Mouse (Mus musculus): ENCODE measurements around the gene Styxl1. TPM values are rescaled to one million over a fixed set of nuclear protein-coding genes. Genes with fewer than 3 reads are reported as not detected.

Gene Styxl1
- polyA plus RNA-seq, 1 experiment = 81.5 TPM

GRCm38 (mm10) chr5:135742941-135743740, 35.0 kb downstream of the Styxl1 start:
- Histone ChIP-seq H3K27me3 (ENCODE audit: control insufficient read depth, insufficient read depth, low read length) (no peaks in the 10 kb centered on the region), H3K36me3 (ENCODE audit: control insufficient read depth, insufficient read depth, low read length) (no peaks in the 10 kb centered on the region; the same call in 1 of the 2 replicates), H3K27ac (ENCODE audit: control insufficient read depth, insufficient read depth, low read depth, low read length) (peak overlapping the region; percentile 3; the same call in 1 of the 2 replicates), H3K4me1 (ENCODE audit: control insufficient read depth, insufficient read depth, low read length) (peaks cover 17% of the 10 kb centered on the region), H3K4me3 (ENCODE audit: control insufficient read depth, low read depth, low read length) (peak overlapping the region; percentile 88)
- TF ChIP-seq POLR2A (IDR thresholded peaks at IDR 0.05; ENCODE audit: control insufficient read depth, low read depth, low read length) = no peak
- no peak for TF ChIP-seq CTCF (IDR thresholded peaks at IDR 0.05; ENCODE audit: control insufficient read depth, insufficient read depth, insufficient replicate concordance, low read depth, low read length)

GRCm38 (mm10) chr5:135742156-135742555, 36.0 kb downstream of the Styxl1 start:
- Histone ChIP-seq H3K27me3 (ENCODE audit: control insufficient read depth, insufficient read depth, low read length) (no peaks in the 10 kb centered on the region), H3K27ac (ENCODE audit: control insufficient read depth, insufficient read depth, low read depth, low read length) (no peak overlapping the region), H3K36me3 (ENCODE audit: control insufficient read depth, insufficient read depth, low read length) (no peaks in the 10 kb centered on the region; the same call in none of the 2 replicates), H3K4me1 (ENCODE audit: control insufficient read depth, insufficient read depth, low read length) (peaks cover 17% of the 10 kb centered on the region), H3K4me3 (ENCODE audit: control insufficient read depth, low read depth, low read length) (no peak overlapping the region)
- TF ChIP-seq CTCF (IDR thresholded peaks at IDR 0.05; ENCODE audit: control insufficient read depth, insufficient read depth, insufficient replicate concordance, low read depth, low read length) (no peak), POLR2A (IDR thresholded peaks at IDR 0.05; ENCODE audit: control insufficient read depth, low read depth, low read length) (no peak)

GRCm38 (mm10) chr5:135738266-135738665, 39.9 kb downstream of the Styxl1 start:
- TF ChIP-seq CTCF (IDR thresholded peaks at IDR 0.05; ENCODE audit: control insufficient read depth, insufficient read depth, insufficient replicate concordance, low read depth, low read length) = no peak
- no peak for TF ChIP-seq POLR2A (IDR thresholded peaks at IDR 0.05; ENCODE audit: control insufficient read depth, low read depth, low read length)
- no peaks in the 10 kb centered on the region; the same call in none of the 2 replicates for H3K36me3 ChIP-seq (ENCODE audit: control insufficient read depth, insufficient read depth, low read length)
- H3K4me1 ChIP-seq (ENCODE audit: control insufficient read depth, insufficient read depth, low read length) = peaks cover 14% of the 10 kb centered on the region
- no peaks in the 10 kb centered on the region for H3K27me3 ChIP-seq (ENCODE audit: control insufficient read depth, insufficient read depth, low read length)
- peak overlapping the region; percentile 85 for H3K4me3 ChIP-seq (ENCODE audit: control insufficient read depth, low read depth, low read length)
- H3K27ac ChIP-seq (ENCODE audit: control insufficient read depth, insufficient read depth, low read depth, low read length) = no peak overlapping the region

GRCm38 (mm10) chr5:135737154-135737553, 41.0 kb downstream of the Styxl1 start:
- TF ChIP-seq POLR2A (IDR thresholded peaks at IDR 0.05; ENCODE audit: control insufficient read depth, low read depth, low read length) = no peak
- peak; percentile 88; the same call in 1 of the 2 replicates for TF ChIP-seq CTCF (IDR thresholded peaks at IDR 0.05; ENCODE audit: control insufficient read depth, insufficient read depth, insufficient replicate concordance, low read depth, low read length)
- Histone ChIP-seq H3K27me3 (ENCODE audit: control insufficient read depth, insufficient read depth, low read length) (no peaks in the 10 kb centered on the region), H3K4me1 (ENCODE audit: control insufficient read depth, insufficient read depth, low read length) (peaks cover 9% of the 10 kb centered on the region), H3K36me3 (ENCODE audit: control insufficient read depth, insufficient read depth, low read length) (no peaks in the 10 kb centered on the region; the same call in none of the 2 replicates), H3K4me3 (ENCODE audit: control insufficient read depth, low read depth, low read length) (peak overlapping the region; percentile 85), H3K27ac (ENCODE audit: control insufficient read depth, insufficient read depth, low read depth, low read length) (peak overlapping the region; percentile 39)

GRCm38 (mm10) chr5:135736544-135736943, 41.6 kb downstream of the Styxl1 start:
- H3K36me3 ChIP-seq (ENCODE audit: control insufficient read depth, insufficient read depth, low read length) = no peaks in the 10 kb centered on the region; the same call in none of the 2 replicates

GRCm38 (mm10) chr5:135735741-135736140, 42.4 kb downstream of the Styxl1 start:
- Histone ChIP-seq H3K4me3 (ENCODE audit: control insufficient read depth, low read depth, low read length) (peak overlapping the region; percentile 85), H3K4me1 (ENCODE audit: control insufficient read depth, insufficient read depth, low read length) (peaks cover 9% of the 10 kb centered on the region), H3K27ac (ENCODE audit: control insufficient read depth, insufficient read depth, low read depth, low read length) (no peak overlapping the region), H3K36me3 (ENCODE audit: control insufficient read depth, insufficient read depth, low read length) (no peaks in the 10 kb centered on the region; the same call in none of the 2 replicates), H3K27me3 (ENCODE audit: control insufficient read depth, insufficient read depth, low read length) (no peaks in the 10 kb centered on the region)
- TF ChIP-seq CTCF (IDR thresholded peaks at IDR 0.05; ENCODE audit: control insufficient read depth, insufficient read depth, insufficient replicate concordance, low read depth, low read length) (no peak), POLR2A (IDR thresholded peaks at IDR 0.05; ENCODE audit: control insufficient read depth, low read depth, low read length) (no peak)

More at GRCm38 (mm10) chr5:135736544-135736943, 41.6 kb downstream of the Styxl1 start:
- Histone ChIP-seq H3K4me1 (ENCODE audit: control insufficient read depth, insufficient read depth, low read length) (peaks cover 9% of the 10 kb centered on the region), H3K4me3 (ENCODE audit: control insufficient read depth, low read depth, low read length) (peak overlapping the region; percentile 85), H3K27me3 (ENCODE audit: control insufficient read depth, insufficient read depth, low read length) (no peaks in the 10 kb centered on the region), H3K27ac (ENCODE audit: control insufficient read depth, insufficient read depth, low read depth, low read length) (peak overlapping the region; percentile 39)
- TF ChIP-seq POLR2A (IDR thresholded peaks at IDR 0.05; ENCODE audit: control insufficient read depth, low read depth, low read length) (peak; percentile 54; the same call in 1 of the 2 replicates), CTCF (IDR thresholded peaks at IDR 0.05; ENCODE audit: control insufficient read depth, insufficient read depth, insufficient replicate concordance, low read depth, low read length) (no peak)

- Histone ChIP-seq H3K27me3 (ENCODE audit: control insufficient read depth, insufficient read depth, low read length) (no peaks in the 10 kb centered on the region), H3K36me3 (ENCODE audit: control insufficient read depth, insufficient read depth, low read length) (no peaks in the 10 kb centered on the region; the same call in 1 of the 2 replicates), H3K4me1 (ENCODE audit: control insufficient read depth, insufficient read depth, low read length) (peaks cover 9% of the 10 kb centered on the region), H3K4me3 (ENCODE audit: control insufficient read depth, low read depth, low read length) (peak overlapping the region; percentile 43), H3K27ac (ENCODE audit: control insufficient read depth, insufficient read depth, low read depth, low read length) (no peak overlapping the region)
- TF ChIP-seq CTCF (IDR thresholded peaks at IDR 0.05; ENCODE audit: control insufficient read depth, insufficient read depth, insufficient replicate concordance, low read depth, low read length) (no peak), POLR2A (IDR thresholded peaks at IDR 0.05; ENCODE audit: control insufficient read depth, low read depth, low read length) (no peak)
Observed at GRCm38 (mm10) chr5:135734057-135734680, 44.0 kb downstream of the Styxl1 start.

Data from testis, adult 2 months (tissue).